Mouse (Mus musculus): Measurements from ENCODE around the gene Vps45.

Gene Vps45

DNA sequence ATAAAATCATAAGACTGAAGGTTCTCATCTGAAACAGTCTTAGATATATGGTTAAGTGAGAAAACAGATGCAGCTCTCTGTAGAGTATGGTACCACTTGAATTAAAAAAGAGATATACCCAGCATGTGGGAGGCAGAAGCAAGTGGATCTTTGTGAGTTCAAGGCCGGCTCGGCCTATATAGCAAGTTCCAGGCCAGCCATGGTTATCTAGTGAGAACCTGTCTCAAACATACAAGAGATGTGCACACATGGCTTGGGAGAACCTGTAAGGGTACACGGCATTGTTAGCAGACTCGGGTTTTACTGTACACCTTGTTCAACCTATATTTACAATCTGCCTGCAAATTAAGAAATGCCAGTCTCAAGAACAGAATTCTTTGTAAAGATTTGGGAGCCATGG, 19.4 kb downstream of the Vps45 start:
- DNase-seq (ENCODE audit: low spot score): no peak

- no peak for DNase-seq (ENCODE audit: low spot score)
These were observed 20.1 kb downstream of the Vps45 start for GRCm38 (mm10) chr3:96038156-96038555.

GRCm38 (mm10) chr3:96036796-96037195, 21.5 kb downstream of the Vps45 start:
- no peak for DNase-seq (ENCODE audit: low spot score)

DNA sequence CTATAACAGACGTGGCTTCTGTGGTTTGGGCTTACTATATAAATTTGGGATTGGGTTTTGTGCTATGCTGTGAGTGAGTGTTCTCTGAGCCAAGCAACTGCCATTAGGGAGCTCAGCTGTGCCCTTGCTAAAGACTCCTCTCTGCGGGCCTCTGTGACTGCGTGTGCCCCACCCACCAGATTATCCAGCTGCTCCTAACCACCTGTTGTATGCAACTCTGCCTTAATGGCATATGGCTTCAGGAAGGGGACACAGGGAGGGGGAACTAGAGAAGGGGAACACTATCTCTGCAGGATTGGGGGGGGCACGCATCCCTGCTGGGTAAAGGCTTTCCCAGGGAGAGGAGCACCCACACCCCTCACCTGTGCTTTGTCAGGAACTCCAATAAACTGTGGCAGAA, 25.2 kb downstream of the Vps45 start:
- no peak for DNase-seq (ENCODE audit: low spot score)

GRCm38 (mm10) chr3:96032652-96033017, 25.6 kb downstream of the Vps45 start:
- no peak for DNase-seq (ENCODE audit: low spot score)

DNA sequence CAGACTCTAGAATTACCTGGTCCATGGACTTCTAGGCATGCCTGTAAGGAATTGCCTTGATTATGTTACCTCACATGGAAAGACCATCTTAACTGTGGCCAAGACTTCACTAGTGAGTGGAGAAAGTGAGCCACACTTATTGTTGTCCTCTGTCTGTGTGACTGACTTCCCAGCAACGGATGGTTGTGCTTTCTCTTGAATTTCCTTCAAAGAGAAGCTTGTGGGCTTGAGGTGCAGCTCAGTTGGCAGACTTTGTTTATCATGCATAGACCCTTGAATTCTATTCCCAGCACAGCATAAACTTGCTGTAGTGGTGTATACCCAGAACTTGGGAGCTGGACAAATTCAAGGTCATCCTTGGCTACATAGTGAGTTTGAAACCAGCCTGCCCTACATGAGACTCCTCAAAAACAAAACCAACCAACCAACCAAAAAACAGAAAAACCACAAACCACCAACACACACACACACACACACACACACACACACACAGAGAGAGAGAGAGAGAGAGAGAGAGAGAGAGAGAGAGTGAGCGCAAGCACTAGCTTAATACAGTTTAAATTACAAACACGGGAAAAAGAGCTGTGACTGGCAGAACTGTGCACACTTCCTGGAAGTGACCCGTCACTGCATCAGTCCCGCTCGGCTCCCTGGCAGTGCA, 26.1 kb downstream of the Vps45 start:
- no peak for DNase-seq (ENCODE audit: low spot score)

- DNase-seq (ENCODE audit: low spot score): no peak
These were observed 28.5 kb downstream of the Vps45 start for GRCm38 (mm10) chr3:96029766-96030165.

DNA sequence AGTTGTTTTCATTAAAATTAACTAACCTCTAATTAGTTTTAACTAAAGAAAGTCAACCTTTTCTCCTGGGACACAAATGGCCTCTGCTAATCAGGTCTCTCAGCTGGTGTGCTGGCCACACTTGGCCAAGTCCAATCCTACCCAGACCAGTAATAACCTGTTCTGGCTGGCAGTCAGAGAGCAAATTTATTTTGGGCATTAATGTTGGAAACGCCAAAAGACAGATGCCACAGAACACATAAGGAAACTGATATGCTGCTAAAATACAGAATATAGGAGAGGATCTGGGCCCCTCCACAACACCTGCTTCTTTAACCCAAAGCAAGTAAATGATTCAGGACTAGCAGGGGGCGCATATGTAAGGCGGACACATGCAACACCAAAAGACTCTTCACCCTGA, 28.9 kb downstream of the Vps45 start:
- DNase-seq (ENCODE audit: low spot score): no peak

GRCm38 (mm10) chr3:96027875-96028274, 30.4 kb downstream of the Vps45 start:
- DNase-seq (ENCODE audit: low spot score): no peak

DNA sequence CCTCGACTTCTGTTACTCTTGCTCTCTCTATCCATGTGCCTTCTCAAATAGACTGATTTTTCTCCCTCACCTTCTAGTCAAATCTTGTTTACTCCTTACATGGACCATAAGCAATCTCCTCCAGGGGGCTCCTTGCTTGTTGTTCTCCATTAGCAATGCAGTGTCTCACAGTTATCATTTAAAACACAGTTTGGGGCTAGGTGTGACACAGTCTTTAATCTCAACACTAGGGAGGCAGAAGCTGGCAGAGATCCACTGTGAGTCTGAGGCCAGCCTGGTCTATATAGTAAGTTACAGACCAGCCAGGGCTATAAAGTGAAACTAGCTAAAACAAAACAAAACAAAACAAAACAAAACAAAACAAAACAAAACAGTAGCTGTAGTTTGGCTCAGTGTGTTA, 31.1 kb downstream of the Vps45 start:
- DNase-seq (ENCODE audit: low spot score): no peak

DNA sequence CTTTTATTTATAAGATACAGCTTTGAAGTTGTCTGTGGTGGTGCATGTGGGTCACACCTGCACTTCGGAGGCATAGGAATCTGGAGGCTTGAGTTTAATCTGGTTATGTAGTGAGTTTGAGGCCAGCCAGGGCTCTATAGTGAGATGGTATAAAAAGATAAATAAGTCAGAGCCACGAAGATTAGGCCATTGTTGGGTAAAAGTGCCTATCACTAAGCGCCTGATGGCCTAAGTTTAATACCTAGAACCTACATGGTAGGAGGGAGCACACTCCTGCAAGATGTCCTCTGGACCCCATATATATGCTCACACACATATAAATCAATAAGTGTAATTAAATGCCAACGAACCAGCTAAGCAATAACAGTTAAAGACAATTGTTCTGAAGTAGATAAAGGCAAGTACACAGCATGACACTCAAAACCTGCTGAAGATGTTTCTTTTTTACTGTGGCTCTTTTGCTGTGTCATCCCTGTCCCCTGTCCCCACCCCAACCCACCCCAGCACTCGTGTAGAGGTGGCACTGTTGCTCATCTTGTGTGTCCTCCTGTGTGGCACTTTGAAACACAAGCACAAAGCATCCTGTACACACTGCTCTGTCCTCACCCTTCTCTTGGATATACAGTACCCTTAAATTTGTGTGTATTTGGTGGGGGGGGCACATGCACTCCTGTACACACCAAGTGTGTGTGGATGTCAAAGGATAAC, 36.7 kb downstream of the Vps45 start:
- no peak for DNase-seq (ENCODE audit: low spot score)

DNA sequence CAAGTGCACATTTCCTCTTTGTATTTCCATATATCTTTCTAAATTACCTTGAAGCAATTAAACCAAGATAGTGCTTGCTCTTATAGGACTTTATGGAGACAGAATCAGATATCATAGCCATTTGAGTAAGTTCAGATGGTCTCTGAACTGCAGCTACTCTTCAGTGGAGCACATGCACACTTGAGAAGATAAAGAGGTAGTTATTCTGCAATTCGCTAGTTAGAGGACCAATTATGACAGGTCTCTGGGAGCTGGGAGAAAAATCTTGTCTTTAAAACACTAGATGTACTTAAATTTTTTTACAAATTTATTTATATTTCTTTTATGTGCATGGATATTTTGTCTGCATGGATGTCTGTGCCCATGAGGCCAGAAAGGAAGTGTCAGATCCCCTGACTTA, 37.5 kb downstream of the Vps45 start:
- no peak for DNase-seq (ENCODE audit: low spot score)

GRCm38 (mm10) chr3:96017461-96017860, 40.8 kb downstream of the Vps45 start:
- DNase-seq (ENCODE audit: low spot score): no peak

DNA sequence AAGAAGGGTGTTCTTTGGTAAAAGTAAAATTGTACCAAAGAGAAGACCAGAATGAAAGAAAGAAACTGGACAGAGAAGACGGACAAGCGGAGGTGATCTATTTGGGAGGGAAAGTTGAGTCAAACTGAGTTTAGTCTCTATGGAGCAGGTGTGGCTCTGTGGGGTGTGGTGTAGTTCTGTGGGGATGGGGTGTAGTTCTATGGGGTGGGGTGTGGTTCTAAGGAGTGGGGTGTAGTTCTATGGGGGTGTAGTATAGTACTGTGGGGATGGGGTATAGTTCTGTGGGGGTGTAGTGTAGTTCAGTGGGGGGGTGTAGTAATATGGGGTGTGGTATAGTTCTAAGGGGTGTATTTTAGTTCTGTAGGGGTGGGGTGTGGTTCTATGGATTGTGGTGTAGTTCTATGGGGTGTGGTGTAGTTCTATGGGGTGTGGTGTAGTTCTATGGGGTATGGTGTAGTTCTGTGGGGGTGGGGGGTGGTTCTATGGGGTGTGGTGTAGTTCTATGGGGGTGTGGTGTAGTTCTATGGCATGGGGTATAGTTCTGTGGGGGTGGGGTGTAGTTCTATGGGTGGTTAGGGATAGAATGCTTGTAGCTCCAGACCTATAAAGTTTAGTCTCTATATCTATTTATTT, 41.9 kb downstream of the Vps45 start:
- no peak for DNase-seq (ENCODE audit: low spot score)

DNA sequence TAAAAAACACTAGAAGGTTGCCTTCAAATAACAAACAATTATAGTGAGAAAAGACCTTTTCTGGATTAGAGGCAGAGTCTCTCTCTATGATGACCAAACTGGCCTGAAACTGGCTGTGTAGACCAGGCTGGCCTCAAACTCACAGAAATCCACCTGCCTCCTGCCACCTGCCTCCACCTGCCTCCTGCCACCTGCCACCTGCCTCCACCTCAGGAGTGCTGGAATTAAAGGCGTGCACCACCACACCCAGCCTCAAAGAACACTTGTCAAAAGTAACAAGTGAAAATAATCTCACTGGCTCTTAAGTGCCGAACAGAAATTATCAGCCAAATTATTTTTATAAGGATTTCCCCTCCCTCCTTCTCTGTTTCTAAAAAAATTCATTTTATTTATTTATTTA, 42.6 kb downstream of the Vps45 start:
- no peak for DNase-seq (ENCODE audit: low spot score)

DNA sequence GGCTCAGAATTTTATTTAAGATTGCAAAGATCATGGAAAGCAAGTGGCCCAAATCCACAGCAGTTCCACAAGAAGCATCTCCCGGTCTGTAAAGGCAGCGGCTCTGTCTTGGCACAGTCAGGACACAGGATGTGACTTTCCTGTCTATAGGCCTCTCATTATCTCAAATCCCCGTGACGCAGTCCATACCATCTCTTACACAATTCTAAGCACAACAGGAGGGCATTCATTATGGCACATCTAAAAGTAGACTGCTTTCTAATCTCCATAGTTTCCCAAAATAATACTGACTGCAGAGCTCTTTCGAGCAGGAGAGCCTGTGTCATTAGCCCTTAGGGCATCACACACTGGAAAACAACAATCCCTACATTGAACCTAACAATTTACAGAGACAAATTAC, 45.5 kb downstream of the Vps45 start:
- no peak for DNase-seq (ENCODE audit: low spot score)

- DNase-seq (ENCODE audit: low spot score): no peak
These were observed 49.8 kb downstream of the Vps45 start for GRCm38 (mm10) chr3:96008463-96008862.

- no peak for DNase-seq (ENCODE audit: low spot score)
These were observed 56.7 kb downstream of the Vps45 start for GRCm38 (mm10) chr3:96001560-96001959.

GRCm38 (mm10) chr3:96000921-96001501, 57.3 kb downstream of the Vps45 start:
- DNase-seq (ENCODE audit: low spot score): no peak

DNA sequence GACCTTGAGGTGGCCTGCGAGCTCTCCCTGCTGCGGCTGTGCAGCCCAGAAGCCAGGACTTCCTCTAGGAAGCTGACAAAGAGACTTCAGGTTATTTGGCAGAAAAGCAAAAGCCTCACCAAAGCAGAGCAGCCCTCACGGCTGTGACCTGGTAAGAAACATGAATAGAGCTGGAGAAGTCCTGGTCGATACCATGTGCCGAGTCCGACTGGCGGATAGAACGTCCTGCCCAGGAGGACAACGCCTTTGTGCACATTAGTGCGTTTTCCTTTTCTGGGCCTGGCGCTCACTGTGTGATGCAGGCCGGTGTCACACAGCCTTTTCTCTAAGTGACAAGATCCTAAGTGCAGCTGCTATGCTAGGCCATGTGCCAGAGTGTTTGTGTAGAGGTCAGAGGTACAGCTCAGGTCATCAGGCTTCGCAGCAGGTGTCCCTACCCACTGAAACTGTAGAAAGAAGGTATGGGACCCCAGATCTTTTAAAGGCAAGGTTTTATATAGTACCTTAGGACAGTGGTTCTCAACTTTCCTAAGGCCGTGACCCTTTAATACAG, 58.1 kb downstream of the Vps45 start:
- DNase-seq (ENCODE audit: low spot score): no peak

DNA sequence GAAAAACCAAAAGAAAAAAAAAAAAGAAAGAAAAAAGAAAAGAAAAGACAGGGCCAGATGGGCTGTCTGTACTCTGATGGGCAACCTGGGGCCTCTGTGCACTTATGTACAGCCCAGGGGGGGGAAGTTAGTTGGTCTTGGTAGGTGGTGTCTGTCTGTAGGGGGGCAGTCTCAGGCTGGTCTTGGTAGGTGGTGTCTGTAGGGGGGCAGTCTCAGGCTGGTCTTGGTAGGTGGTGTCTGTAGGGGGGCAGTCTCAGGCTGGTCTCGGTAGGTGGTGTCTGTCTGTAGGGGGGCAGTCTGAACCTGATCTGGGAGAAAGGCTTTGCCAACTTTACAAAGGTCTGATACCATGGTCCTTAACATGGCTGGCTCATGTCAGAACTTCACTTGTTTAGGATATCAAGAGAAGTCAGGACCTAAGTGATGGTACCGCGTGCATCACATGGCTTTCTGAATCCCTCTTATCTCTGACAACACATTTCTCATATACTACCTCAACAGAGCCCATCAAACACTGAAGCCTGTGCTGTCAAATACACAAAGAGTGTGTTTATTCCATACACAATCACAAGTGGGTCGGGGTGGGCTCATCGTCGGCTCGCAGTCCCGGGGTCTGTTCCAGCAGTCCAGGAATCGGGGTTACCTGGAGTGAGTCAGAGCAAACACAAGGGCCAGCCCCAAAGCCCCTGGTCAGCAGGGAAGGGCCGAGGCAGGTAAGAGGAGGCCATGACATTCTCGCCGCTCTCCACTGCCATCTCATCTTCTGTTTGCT, 58.8 kb downstream of the Vps45 start:
- DNase-seq (ENCODE audit: low spot score): no peak

GRCm38 (mm10) chr3:95997203-95997721, 61.0 kb downstream of the Vps45 start:
- no peak for DNase-seq (ENCODE audit: low spot score)

Measured in ovary, postnatal 36 days (tissue).